10 mouse cellular contexts compared by ENCODE assay signal in genomic region chr11:53889091-53889645, GRCm38 (mm10). TPM values are rescaled to one million over a fixed set of nuclear protein-coding genes. Genes with fewer than 3 reads are reported as not detected.
DNase-seq lines count a peak whose midpoint lies in the region; ATAC-seq and TF ChIP-seq lines count a peak whose summit lies in the region.
"Had no signal": no experiment of that assay in that cellular context is flagged by ENCODE, and none has a peak within 500 bp of the region (broad histone marks: within the 10 kb centered on the region; RNA-seq: fewer than 3 reads in every experiment).

No protein-coding gene starts in this region.

- in situ Hi-C loops in Patski (cut with MboI; ENCODE audit: low pct_unique_long_range_greater_than_20kb) = loop anchor here (25.0 kb wide), 1 partner anchor 427 kb away; the partner anchor contains the start of genes Gm10447, Gm9837 and Shroom1

- no peaks in the 10 kb centered on the region for H3K27me3 ChIP-seq in kidney, embryonic 14.5 days (ENCODE audit: control insufficient read depth, insufficient read depth, low read length)
- no peaks in the 10 kb centered on the region for H3K27me3 ChIP-seq in Patski
- H3K27me3 ChIP-seq in heart, embryonic 12.5 days (replicated peaks) = no peaks in the 10 kb centered on the region

- WGBS in kidney, embryonic 14.5 days = 41% methylated on average over 4 of the region's 4 CpGs
- 30% methylated on average over 4 of the region's 4 CpGs for WGBS in heart, embryonic 12.5 days

- peaks cover 12% of the 10 kb centered on the region; the same call in 1 of the 2 replicates for H3K4me1 ChIP-seq in kidney, embryonic 14.5 days (ENCODE audit: control insufficient read depth, insufficient read depth, low read length)
- H3K4me1 ChIP-seq in heart, embryonic 12.5 days (replicated peaks) = peaks cover 29% of the 10 kb centered on the region

- CTCF ChIA-PET in Patski (lab: Charles Lee) = interaction anchor here (1.1 to 1.3 kb wide), 2 partner anchors 9 to 39 kb away, joined by 4 read pairs; no protein-coding TSS in a partner anchor

- DNase-seq in kidney, adult 18-20 months = peak; percentile 58
- peak; percentile 28 for DNase-seq in Patski (ENCODE audit: low read depth, low spot score)
- peak; percentile 48 to 74 for DNase-seq in kidney, postnatal 25 days
- no peak for DNase-seq in cerebellum, postnatal 14 days
- no peak for DNase-seq in thymus, postnatal 25 days
- DNase-seq: cerebellum, postnatal 36 days had no signal

- H3K9ac ChIP-seq in kidney, embryonic 14.5 days (ENCODE audit: low read depth, low read length) = no peak overlapping the region
- H3K9ac ChIP-seq in heart, embryonic 12.5 days = no peak overlapping the region

- H3K4me2 ChIP-seq in kidney, embryonic 14.5 days (replicated peaks; ENCODE audit: low read depth, low read length) = no peak overlapping the region
- H3K4me2 ChIP-seq in heart, embryonic 12.5 days = peak overlapping the region; percentile 98

- H3K27ac ChIP-seq in kidney, embryonic 14.5 days (ENCODE audit: low read depth, low read length) = no peak overlapping the region
- peak overlapping the region; percentile 72 for H3K27ac ChIP-seq in heart, embryonic 12.5 days (ENCODE audit: poor library complexity, severe bottlenecking)
- H3K27ac ChIP-seq: macrophage had no signal

- ATAC-seq in kidney, embryonic 14.5 days (ENCODE audit: low FRiP score, low TSS enrichment) = no peak
- ATAC-seq in Patski = no peak
- no peak for ATAC-seq in heart, embryonic 12.5 days (ENCODE audit: insufficient number of reproducible peaks, low FRiP score)

- no peak for TF ChIP-seq CTCF in Patski (IDR thresholded peaks at IDR 0.05)

- H3K4me3 ChIP-seq in kidney, embryonic 14.5 days (ENCODE audit: low read length) = no peak overlapping the region
- H3K4me3 ChIP-seq in heart, embryonic 12.5 days = no peak overlapping the region

- H3K36me3 ChIP-seq in kidney, embryonic 14.5 days (ENCODE audit: control insufficient read depth, insufficient read depth, low read length) = no peaks in the 10 kb centered on the region
- H3K36me3 ChIP-seq in heart, embryonic 12.5 days = peaks cover 11% of the 10 kb centered on the region; the same call in 1 of the 2 replicates

- POLR2A ChIA-PET in Patski (lab: Charles Lee) = interaction anchor here (0.9 to 1.2 kb wide), 2 partner anchors 12 to 31 kb away, joined by 3 read pairs; no protein-coding TSS in a partner anchor

- H3K9me3 ChIP-seq in kidney, embryonic 14.5 days (ENCODE audit: control insufficient read depth, low read length) = no peaks in the 10 kb centered on the region
- H3K9me3 ChIP-seq in heart, embryonic 12.5 days (replicated peaks) = no peaks in the 10 kb centered on the region
- H3K9me3 ChIP-seq: G1E had no signal

RNA-seq across cellular contexts. Expression of gene Slc22a5, which starts 2.3 kb away (rescaled TPM):
- 8.6 and 12.9 TPM in 2 replicates for polyA plus RNA-seq in kidney, embryonic 14.5 days (2014; fragmentation: Nextera tagmentation; extraction: Ambion mirVana)
- polyA plus RNA-seq in Patski (2021) = 26.7 TPM
- 8.9 and 9.6 TPM in 2 replicates for polyA plus RNA-seq in heart, embryonic 12.5 days (2016; fragmentation: Nextera tagmentation; extraction: Ambion mirVana)

RNA-seq across cellular contexts. Expression of gene Gm12216, which starts 30.1 kb away (rescaled TPM):
- polyA plus RNA-seq in kidney, embryonic 14.5 days (2014; fragmentation: Nextera tagmentation; extraction: Ambion mirVana) = 1.1 TPM in 2 replicates
- polyA plus RNA-seq in Patski (2021) = 0.58 TPM
- 0.19 and 0.27 TPM in 2 replicates for polyA plus RNA-seq in heart, embryonic 12.5 days (2016; fragmentation: Nextera tagmentation; extraction: Ambion mirVana)
- polyA plus RNA-seq: G1E had no signal

Comparison
In these comparisons a context has a peak if more than half of its experiments do, and no peak if none do; other contexts are left out.
1. DNase-seq: peak in kidney, adult 18-20 months (single experiment), Patski (single experiment) and kidney, postnatal 25 days (2 of 2); none in cerebellum, postnatal 14 days (0 of 2) and thymus, postnatal 25 days (single experiment).